Mouse (Mus musculus) embryonic facial prominence, embryonic 13.5 days (tissue): ENCODE results near the gene Efcab11. TPM values are rescaled to one million over a fixed set of nuclear protein-coding genes. Genes with fewer than 3 reads are reported as not detected.

Experiments
- ATAC-seq: fragments of 200-750 bp; cut with Nextera tagmentation; 2 replicates; pipeline ENCODE4 v1.8.0; 2017; ENCODE audit warnings: low read depth; ENCODE audit not compliant: insufficient number of reproducible peaks, insufficient read depth, low FRiP score, low TSS enrichment
- H3K27ac ChIP-seq: fragments of 300-500 bp; sonication (generic); 2 replicates; pipeline ENCODE4 v1.5.1; 2015; ENCODE audit warnings: moderate library complexity, mild to moderate bottlenecking, inconsistent platforms
- H3K27me3 ChIP-seq: fragments of 300-500 bp; sonication (generic); 2 replicates; pipeline ENCODE4 v1.6.1; 2015; ENCODE audit warnings: mild to moderate bottlenecking, inconsistent platforms
- H3K36me3 ChIP-seq: fragments of 300-500 bp; sonication (generic); 2 replicates; pipeline ENCODE4 v1.6.1; 2015; ENCODE audit warnings: mild to moderate bottlenecking, inconsistent platforms
- H3K4me1 ChIP-seq: fragments of 300-500 bp; sonication (generic); 2 replicates; pipeline ENCODE4 v1.6.1; 2015; ENCODE audit warnings: inconsistent platforms
- H3K4me2 ChIP-seq: fragments of 300-500 bp; sonication (generic); 2 replicates; pipeline ENCODE4 v1.6.1; 2015; ENCODE audit warnings: moderate library complexity, mild to moderate bottlenecking, inconsistent platforms
- H3K4me3 ChIP-seq: fragments of 300-500 bp; sonication (generic); 2 replicates; pipeline ENCODE4 v1.5.1; 2015; ENCODE audit warnings: mild to moderate bottlenecking, inconsistent platforms
- H3K9ac ChIP-seq: fragments of 300-500 bp; sonication (generic); 2 replicates; pipeline ENCODE4 v1.6.1; 2015; ENCODE audit warnings: mild to moderate bottlenecking, inconsistent platforms
- H3K9me3 ChIP-seq: fragments of 300-500 bp; sonication (generic); 2 replicates; pipeline ENCODE4 v1.6.1; 2016; ENCODE audit warnings: inconsistent platforms
- WGBS: fragments of 180-500 bp; shearing (Covaris S2); methylation state at CpG from one replicate; pipeline ENCODE4 v1.1.7; 2015; ENCODE audit warnings: mixed read lengths; 5-methylcytosine and 5-hydroxymethylcytosine counted together
- polyA plus RNA-seq: library from polyadenylated mRNA; unstranded; fragments of >200 nt; fragmentation: Nextera tagmentation; extraction: Ambion mirVana; gene quantifications from 2 replicates; pipeline ENCODE4 v1.2.1, GENCODE M21; 2015

Gene Efcab11
- polyA plus RNA-seq, 1 experiment from 2014 or later, result 16.8 TPM

- no peak for ATAC-seq
- no peak overlapping the region for H3K4me3 ChIP-seq
- no peak overlapping the region for H3K4me2 ChIP-seq
- 29% methylated on average over 5 of the region's 5 CpGs for WGBS
- peaks cover 3% of the 10 kb centered on the region; the same call in 1 of the 2 replicates for H3K27me3 ChIP-seq
- no peaks in the 10 kb centered on the region for H3K36me3 ChIP-seq
- peaks cover 12% of the 10 kb centered on the region for H3K4me1 ChIP-seq
- no peaks in the 10 kb centered on the region for H3K9me3 ChIP-seq
- no peak overlapping the region for H3K9ac ChIP-seq
- H3K27ac ChIP-seq, result peak overlapping the region; percentile 56
Observed at GRCm38 (mm10) chr12:99699379-99700023, 184.7 kb downstream of the Efcab11 start.

GRCm38 (mm10) chr12:99694066-99694465, 190.2 kb downstream of the Efcab11 start:
- 90% methylated on average over 3 of the region's 3 CpGs for WGBS
- H3K36me3 ChIP-seq, result no peaks in the 10 kb centered on the region
- H3K9me3 ChIP-seq, result no peaks in the 10 kb centered on the region
- no peak overlapping the region for H3K27ac ChIP-seq
- no peak for ATAC-seq
- H3K4me1 ChIP-seq, result no peaks in the 10 kb centered on the region
- no peaks in the 10 kb centered on the region for H3K27me3 ChIP-seq
- no peak overlapping the region for H3K9ac ChIP-seq
- no peak overlapping the region for H3K4me3 ChIP-seq
- H3K4me2 ChIP-seq, result no peak overlapping the region

- Histone ChIP-seq H3K4me1 (0 out of 2 replicates have a peak, but pooled peaks cover 6% of the 10 kb centered on the region), H3K27ac (no peak overlapping the region), H3K4me2 (no peak overlapping the region), H3K9ac (no peak overlapping the region), H3K4me3 (no peak overlapping the region), H3K9me3 (no peaks in the 10 kb centered on the region), H3K36me3 (no peaks in the 10 kb centered on the region), H3K27me3 (no peaks in the 10 kb centered on the region)
- no peak for ATAC-seq
- 73% methylated on average over 6 of the region's 6 CpGs for WGBS
Observed at GRCm38 (mm10) chr12:99686418-99686992, 197.7 kb downstream of the Efcab11 start.

- Histone ChIP-seq H3K4me2 (no peak overlapping the region), H3K9ac (no peak overlapping the region), H3K4me1 (0 out of 2 replicates have a peak, but pooled peaks cover 6% of the 10 kb centered on the region), H3K27ac (0 out of 2 replicates have a peak overlapping the region, but pooled peaks have one; percentile 3), H3K9me3 (no peaks in the 10 kb centered on the region), H3K4me3 (no peak overlapping the region), H3K36me3 (no peaks in the 10 kb centered on the region), H3K27me3 (no peaks in the 10 kb centered on the region)
- WGBS, result 66% methylated on average over 11 of the region's 11 CpGs
- no peak for ATAC-seq
Observed at GRCm38 (mm10) chr12:99685451-99686100, 198.7 kb downstream of the Efcab11 start.

GRCm38 (mm10) chr12:99681681-99682080, 202.6 kb downstream of the Efcab11 start:
- H3K4me3 ChIP-seq, result no peak overlapping the region
- WGBS, result 42% methylated on average over 4 of the region's 4 CpGs
- no peaks in the 10 kb centered on the region for H3K27me3 ChIP-seq
- no peak overlapping the region for H3K27ac ChIP-seq
- H3K4me1 ChIP-seq, result 0 out of 2 replicates have a peak, but pooled peaks cover 6% of the 10 kb centered on the region
- ATAC-seq, result no peak
- no peaks in the 10 kb centered on the region for H3K36me3 ChIP-seq
- no peak overlapping the region for H3K9ac ChIP-seq
- no peaks in the 10 kb centered on the region for H3K9me3 ChIP-seq
- no peak overlapping the region for H3K4me2 ChIP-seq

- WGBS, result 74% methylated on average over 4 of the region's 4 CpGs
- no peak overlapping the region for H3K9ac ChIP-seq
- no peak overlapping the region for H3K4me3 ChIP-seq
- H3K36me3 ChIP-seq, result no peaks in the 10 kb centered on the region
- H3K9me3 ChIP-seq, result no peaks in the 10 kb centered on the region
- peaks cover 12% of the 10 kb centered on the region for H3K4me1 ChIP-seq
- no peak for ATAC-seq
- no peak overlapping the region for H3K27ac ChIP-seq
- H3K27me3 ChIP-seq, result no peaks in the 10 kb centered on the region
- H3K4me2 ChIP-seq, result no peak overlapping the region
Observed at GRCm38 (mm10) chr12:99671866-99672191, 212.4 kb downstream of the Efcab11 start.

- H3K4me3 ChIP-seq, result no peak overlapping the region
- no peak overlapping the region for H3K4me2 ChIP-seq
- H3K36me3 ChIP-seq, result no peaks in the 10 kb centered on the region
- ATAC-seq, result no peak
- H3K27ac ChIP-seq, result no peak overlapping the region
- no peaks in the 10 kb centered on the region for H3K9me3 ChIP-seq
- H3K27me3 ChIP-seq, result no peaks in the 10 kb centered on the region
- no peak overlapping the region for H3K9ac ChIP-seq
- 72% methylated on average over 12 of the region's 12 CpGs for WGBS
- peaks cover 12% of the 10 kb centered on the region for H3K4me1 ChIP-seq
Observed at GRCm38 (mm10) chr12:99671162-99671865, 212.9 kb downstream of the Efcab11 start.

- H3K4me2 ChIP-seq, result peak overlapping the region; percentile 52
- peaks cover 12% of the 10 kb centered on the region for H3K4me1 ChIP-seq
- H3K27me3 ChIP-seq, result no peaks in the 10 kb centered on the region
- H3K36me3 ChIP-seq, result no peaks in the 10 kb centered on the region
- ATAC-seq, result no peak
- H3K9me3 ChIP-seq, result no peaks in the 10 kb centered on the region
- WGBS, result 33% methylated on average over 7 of the region's 7 CpGs
- no peak overlapping the region for H3K9ac ChIP-seq
- peak overlapping the region; percentile 1; the same call in 1 of the 2 replicates for H3K4me3 ChIP-seq
- no peak overlapping the region for H3K27ac ChIP-seq
Observed at GRCm38 (mm10) chr12:99670762-99671152, 213.5 kb downstream of the Efcab11 start.

- Histone ChIP-seq H3K4me3 (peak overlapping the region; percentile 1; the same call in 1 of the 2 replicates), H3K4me2 (peak overlapping the region; percentile 52), H3K27ac (no peak overlapping the region), H3K9ac (no peak overlapping the region), H3K27me3 (no peaks in the 10 kb centered on the region), H3K4me1 (peaks cover 12% of the 10 kb centered on the region), H3K9me3 (no peaks in the 10 kb centered on the region), H3K36me3 (no peaks in the 10 kb centered on the region)
- 49% methylated on average over 26 of the region's 26 CpGs for WGBS
- ATAC-seq, result peak; percentile 59; the same call in 1 of the 2 replicates
Observed at GRCm38 (mm10) chr12:99669976-99670761, 214.1 kb downstream of the Efcab11 start.

- Histone ChIP-seq H3K4me3 (no peak overlapping the region), H3K27me3 (no peaks in the 10 kb centered on the region), H3K4me2 (no peak overlapping the region), H3K9ac (no peak overlapping the region), H3K4me1 (peaks cover 16% of the 10 kb centered on the region), H3K27ac (no peak overlapping the region), H3K9me3 (peaks cover 4% of the 10 kb centered on the region; the same call in 1 of the 2 replicates), H3K36me3 (no peaks in the 10 kb centered on the region)
- 90% methylated on average over 19 of the region's 19 CpGs for WGBS
- no peak for ATAC-seq
Observed at GRCm38 (mm10) chr12:99654991-99655880, 229.0 kb downstream of the Efcab11 start.
